Mouse (Mus musculus): ENCODE data around the gene Surf2. TPM values are rescaled to one million over a fixed set of nuclear protein-coding genes. Genes with fewer than 3 reads are reported as not detected.

Gene Surf2
- polyA plus RNA-seq, 1 experiment from 2014 or later: 58.4 TPM

GRCm38 (mm10) chr2:26950411-26950810 is 34.2 kb downstream of the Surf2 start:
- no peak overlapping the region for H3K4me2 ChIP-seq
- no peak overlapping the region for H3K27ac ChIP-seq (replicated peaks)
- 86% methylated on average over 2 of the region's 2 CpGs for WGBS
- H3K4me3 ChIP-seq (replicated peaks): no peak overlapping the region
- no peaks in the 10 kb centered on the region for H3K27me3 ChIP-seq (replicated peaks)
- H3K36me3 ChIP-seq: peaks cover 64% of the 10 kb centered on the region
- no peak overlapping the region for H3K9ac ChIP-seq (replicated peaks)
- no peak for ATAC-seq (ENCODE audit: low FRiP score)
- no peaks in the 10 kb centered on the region for H3K9me3 ChIP-seq (replicated peaks)
- no peaks in the 10 kb centered on the region for H3K4me1 ChIP-seq

GRCm38 (mm10) chr2:26951346-26951905 is 35.3 kb downstream of the Surf2 start:
- Histone ChIP-seq H3K4me3 (replicated peaks) (no peak overlapping the region), H3K9ac (replicated peaks) (no peak overlapping the region), H3K27ac (replicated peaks) (no peak overlapping the region), H3K27me3 (replicated peaks) (no peaks in the 10 kb centered on the region), H3K36me3 (peaks cover 74% of the 10 kb centered on the region), H3K4me1 (no peaks in the 10 kb centered on the region), H3K9me3 (replicated peaks) (no peaks in the 10 kb centered on the region), H3K4me2 (no peak overlapping the region)
- WGBS: 92% methylated on average over 8 of the region's 8 CpGs
- no peak for ATAC-seq (ENCODE audit: low FRiP score)

- Histone ChIP-seq H3K27ac (replicated peaks) (no peak overlapping the region), H3K4me1 (no peaks in the 10 kb centered on the region), H3K9me3 (replicated peaks) (no peaks in the 10 kb centered on the region), H3K36me3 (peaks cover 82% of the 10 kb centered on the region), H3K4me3 (replicated peaks) (no peak overlapping the region), H3K4me2 (no peak overlapping the region), H3K27me3 (replicated peaks) (no peaks in the 10 kb centered on the region), H3K9ac (replicated peaks) (no peak overlapping the region)
- ATAC-seq (ENCODE audit: low FRiP score): no peak
- whole genome bisulfite sequencing: 96% methylated on average over 4 of the region's 4 CpGs
Observed at GRCm38 (mm10) chr2:26952193-26952592, 36.0 kb downstream of the Surf2 start.

GRCm38 (mm10) chr2:26952866-26953265 is 36.7 kb downstream of the Surf2 start:
- Histone ChIP-seq H3K9ac (replicated peaks) (no peak overlapping the region), H3K27me3 (replicated peaks) (no peaks in the 10 kb centered on the region), H3K4me1 (no peaks in the 10 kb centered on the region), H3K36me3 (peaks cover 89% of the 10 kb centered on the region), H3K9me3 (replicated peaks) (no peaks in the 10 kb centered on the region), H3K4me2 (no peak overlapping the region), H3K27ac (replicated peaks) (no peak overlapping the region), H3K4me3 (replicated peaks) (no peak overlapping the region)
- no peak for ATAC-seq (ENCODE audit: low FRiP score)
- WGBS: 89% methylated on average over 8 of the region's 8 CpGs

- WGBS: 88% methylated on average over 2 of the region's 2 CpGs
- no peak for ATAC-seq (ENCODE audit: low FRiP score)
- H3K4me3 ChIP-seq (replicated peaks): no peak overlapping the region
- H3K36me3 ChIP-seq: peaks cover 93% of the 10 kb centered on the region
- no peak overlapping the region for H3K27ac ChIP-seq (replicated peaks)
- H3K9ac ChIP-seq (replicated peaks): no peak overlapping the region
- no peaks in the 10 kb centered on the region for H3K9me3 ChIP-seq (replicated peaks)
- H3K27me3 ChIP-seq (replicated peaks): no peaks in the 10 kb centered on the region
- no peaks in the 10 kb centered on the region for H3K4me1 ChIP-seq
- H3K4me2 ChIP-seq: no peak overlapping the region
Observed at GRCm38 (mm10) chr2:26954735-26955395, 38.7 kb downstream of the Surf2 start.

GRCm38 (mm10) chr2:26956811-26957487 is 40.8 kb downstream of the Surf2 start:
- Histone ChIP-seq H3K4me2 (no peak overlapping the region), H3K9me3 (replicated peaks) (no peaks in the 10 kb centered on the region), H3K27ac (replicated peaks) (no peak overlapping the region), H3K9ac (replicated peaks) (no peak overlapping the region), H3K4me1 (peaks cover 17% of the 10 kb centered on the region), H3K36me3 (peaks cover 84% of the 10 kb centered on the region), H3K4me3 (replicated peaks) (no peak overlapping the region), H3K27me3 (replicated peaks) (no peaks in the 10 kb centered on the region)
- ATAC-seq (ENCODE audit: low FRiP score): no peak
- WGBS: 95% methylated on average over 12 of the region's 12 CpGs

GRCm38 (mm10) chr2:26957488-26957859 is 41.3 kb downstream of the Surf2 start:
- Histone ChIP-seq H3K27ac (replicated peaks) (no peak overlapping the region), H3K9ac (replicated peaks) (no peak overlapping the region), H3K27me3 (replicated peaks) (no peaks in the 10 kb centered on the region), H3K4me3 (replicated peaks) (no peak overlapping the region), H3K4me1 (peaks cover 22% of the 10 kb centered on the region), H3K9me3 (replicated peaks) (no peaks in the 10 kb centered on the region), H3K4me2 (no peak overlapping the region), H3K36me3 (peaks cover 78% of the 10 kb centered on the region)
- ATAC-seq (ENCODE audit: low FRiP score): no peak
- 95% methylated on average over 2 of the region's 2 CpGs for WGBS

GRCm38 (mm10) chr2:26960756-26961155 is 44.6 kb downstream of the Surf2 start:
- Histone ChIP-seq H3K36me3 (peaks cover 47% of the 10 kb centered on the region), H3K4me2 (no peak overlapping the region), H3K4me1 (peaks cover 37% of the 10 kb centered on the region), H3K27ac (replicated peaks) (no peak overlapping the region), H3K9me3 (replicated peaks) (no peaks in the 10 kb centered on the region), H3K4me3 (replicated peaks) (no peak overlapping the region), H3K9ac (replicated peaks) (no peak overlapping the region; the same call in none of the 2 replicates), H3K27me3 (replicated peaks) (no peaks in the 10 kb centered on the region)
- WGBS: 74% methylated on average over 4 of the region's 4 CpGs
- ATAC-seq (ENCODE audit: low FRiP score): no peak

- WGBS: under 1% methylated on average over 50 of the region's 50 CpGs
- H3K4me2 ChIP-seq: peak within 1 kb of the TSS; percentile 62
- H3K27ac ChIP-seq (replicated peaks): peak within 1 kb of the TSS; percentile 95
- H3K36me3 ChIP-seq: peaks cover 14% of the 10 kb centered on the region
- ATAC-seq (ENCODE audit: low FRiP score): peak; percentile 96
- peak within 1 kb of the TSS; percentile 59 for H3K4me3 ChIP-seq (replicated peaks)
- H3K4me1 ChIP-seq: peaks cover 37% of the 10 kb centered on the region
- H3K27me3 ChIP-seq (replicated peaks): no peaks in the 10 kb centered on the region
- H3K9me3 ChIP-seq (replicated peaks): no peaks in the 10 kb centered on the region
- H3K9ac ChIP-seq (replicated peaks): peak within 1 kb of the TSS; percentile 61
Observed at GRCm38 (mm10) chr2:26963923-26964723, 48.0 kb downstream of the Surf2 start, which contains the start of gene Rexo4. TSS of gene Rexo4 (minus strand) at chr2:26964386.

GRCm38 (mm10) chr2:26964724-26965370 is 48.7 kb downstream of the Surf2 start:
- H3K9ac ChIP-seq (replicated peaks): peak overlapping the region; percentile 61
- peak overlapping the region; percentile 62 for H3K4me2 ChIP-seq
- 16% methylated on average over 14 of the region's 14 CpGs for WGBS
- H3K4me3 ChIP-seq (replicated peaks): peak overlapping the region; percentile 59
- peaks cover 37% of the 10 kb centered on the region for H3K4me1 ChIP-seq
- no peaks in the 10 kb centered on the region for H3K9me3 ChIP-seq (replicated peaks)
- ATAC-seq (ENCODE audit: low FRiP score): peak; percentile 2; the same call in 1 of the 2 replicates
- peak overlapping the region; percentile 95 for H3K27ac ChIP-seq (replicated peaks)
- no peaks in the 10 kb centered on the region for H3K27me3 ChIP-seq (replicated peaks)
- peaks cover 10% of the 10 kb centered on the region for H3K36me3 ChIP-seq

GRCm38 (mm10) chr2:26967262-26967661 is 51.1 kb downstream of the Surf2 start:
- Histone ChIP-seq H3K4me2 (no peak overlapping the region), H3K27me3 (replicated peaks) (no peaks in the 10 kb centered on the region), H3K27ac (replicated peaks) (no peak overlapping the region), H3K4me1 (peaks cover 17% of the 10 kb centered on the region), H3K4me3 (replicated peaks) (no peak overlapping the region), H3K9ac (replicated peaks) (no peak overlapping the region), H3K9me3 (replicated peaks) (no peaks in the 10 kb centered on the region), H3K36me3 (no peaks in the 10 kb centered on the region; the same call in 1 of the 2 replicates)
- ATAC-seq (ENCODE audit: low FRiP score): no peak
- 76% methylated on average over 2 of the region's 2 CpGs for WGBS

Data from neural tube, embryonic 15.5 days (tissue).